Mouse (Mus musculus) hindbrain, postnatal 0 days (tissue): Measurements from ENCODE around the gene Olfr890. TPM values are rescaled to one million over a fixed set of nuclear protein-coding genes. Genes with fewer than 3 reads are reported as not detected.
"Not testable (repeated sequence)": the region's sequence is repeated elsewhere in the genome, so short reads cannot be mapped to it uniquely, and the experiment has no call there.

Experiments
- ATAC-seq: fragments of 200-750 bp; cut with Nextera tagmentation; 2 replicates; pipeline ENCODE4 v1.8.0; 2017; ENCODE audit warnings: mild to moderate bottlenecking, moderate TSS enrichment, moderate library complexity
- DNase-seq: peaks from one replicate; pipeline ENCODE4 v3.0.0-alpha.2; 2015; ENCODE audit warnings: low spot score
- H3K27ac ChIP-seq: fragments of 300-500 bp; sonication (generic); 2 replicates; pipeline ENCODE4 v1.5.1; 2014; ENCODE audit warnings: mild to moderate bottlenecking
- H3K27me3 ChIP-seq: fragments of 300-500 bp; sonication (generic); 2 replicates; pipeline ENCODE4 v1.6.1; 2014; ENCODE audit warnings: low read length, mixed read lengths; ENCODE audit not compliant: insufficient read depth
- H3K36me3 ChIP-seq: fragments of 300-500 bp; sonication (generic); 2 replicates; pipeline ENCODE4 v1.6.1; 2014; ENCODE audit warnings: low read length, mixed read lengths; ENCODE audit not compliant: insufficient read depth
- H3K4me1 ChIP-seq: fragments of 300-500 bp; sonication (generic); 2 replicates; pipeline ENCODE4 v1.6.1; 2014; ENCODE audit warnings: antibody characterized with exemption, low read length, mixed read lengths; ENCODE audit not compliant: insufficient read depth
- H3K4me2 ChIP-seq: fragments of 300-500 bp; sonication (generic); 2 replicates; pipeline ENCODE4 v1.6.1; 2014; ENCODE audit warnings: low read depth, mild to moderate bottlenecking, low read length, moderate library complexity, mixed read lengths
- H3K4me3 ChIP-seq: fragments of 300-500 bp; sonication (generic); 2 replicates; pipeline ENCODE4 v1.5.1; 2014; ENCODE audit warnings: low read length
- H3K9ac ChIP-seq: fragments of 300-500 bp; sonication (generic); replicated peaks from 2 replicates; pipeline ENCODE4 v1.6.1; 2014; ENCODE audit warnings: mild to moderate bottlenecking, low read length, moderate library complexity, mixed read lengths
- H3K9me3 ChIP-seq: fragments of 300-500 bp; sonication (generic); 2 replicates; pipeline ENCODE4 v1.6.1; 2016; ENCODE audit warnings: low read length, mixed read lengths
- CTCF ChIP-seq: IDR thresholded peaks from 2 replicates; pipeline ENCODE4 v1.5.1; 2016; ENCODE audit warnings: antibody characterized with exemption, control low read depth, low read depth
- WGBS: fragments of 180-500 bp; shearing (Covaris S2); extraction: QIAGEN DNeasy Blood & Tissue Kit; methylation state at CpG from one replicate; pipeline ENCODE4 v1.1.7; 2014; 5-methylcytosine and 5-hydroxymethylcytosine counted together
- polyA plus RNA-seq: library from polyadenylated mRNA; unstranded; fragments of >200 nt; fragmentation: Nextera tagmentation; extraction: Ambion mirVana; gene quantifications from 2 replicates; pipeline ENCODE4 v1.2.1, GENCODE M21; 2015
- total RNA-seq: library from RNA; depleted of rRNA; stranded (reverse); fragments of >200 nt; gene quantifications from 2 replicates; pipeline ENCODE4 v1.2.3, GENCODE M21; 2014; rRNA removed

The Olfr890 gene
- not detected in 2 replicates for total RNA-seq
- polyA plus RNA-seq: not detected in 2 replicates

DNA sequence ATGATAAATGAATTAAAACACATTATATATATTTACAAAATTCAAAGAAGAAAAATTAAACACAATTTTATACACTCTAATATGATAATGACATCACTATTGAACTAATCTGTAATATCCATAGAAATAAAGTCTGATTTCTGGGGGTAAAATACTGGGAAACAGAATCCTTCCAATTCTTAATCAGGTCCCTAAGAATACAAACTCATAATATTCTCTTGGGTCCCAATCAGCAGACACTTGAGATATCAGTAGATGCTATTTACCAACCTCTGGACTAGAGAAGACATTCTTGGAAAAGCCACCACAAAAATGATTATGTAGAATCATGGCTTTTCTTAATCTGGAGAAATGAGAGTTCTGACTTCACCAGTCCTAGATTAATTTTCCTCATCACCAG lies at the start of gene Olfr890:
Gene Olfr890, plus strand, starts transcription at position 301 of the 400 bp plus-strand sequence.
- Histone ChIP-seq H3K4me1 (no peaks in the 10 kb centered on the region), H3K4me3 (no peak within 1 kb of the TSS), H3K9me3 (no peaks in the 10 kb centered on the region), H3K9ac (no peak within 1 kb of the TSS), H3K27ac (no peak within 1 kb of the TSS), H3K36me3 (no peaks in the 10 kb centered on the region), H3K27me3 (no peaks in the 10 kb centered on the region), H3K4me2 (no peak within 1 kb of the TSS)
- DNase-seq: no peak
- TF ChIP-seq CTCF: no peak
- no peak for ATAC-seq

- Histone ChIP-seq H3K36me3 (no peaks in the 10 kb centered on the region), H3K4me3 (no peak within 1 kb of the TSS), H3K9ac (no peak within 1 kb of the TSS), H3K4me2 (no peak within 1 kb of the TSS), H3K27ac (no peak within 1 kb of the TSS), H3K27me3 (no peaks in the 10 kb centered on the region), H3K9me3 (no peaks in the 10 kb centered on the region), H3K4me1 (no peaks in the 10 kb centered on the region)
- no peak for TF ChIP-seq CTCF
- DNase-seq: no peak
- WGBS: 71% methylated on average over 1 of the region's 1 CpGs
- no peak for ATAC-seq
Observed at GRCm38 (mm10) chr9:38107828-38108227, 34.5 kb upstream of the Olfr890 start, which contains the start of gene Olfr888. Olfr888 (plus strand) TSS chr9:38108128.

- DNase-seq (no peak), ATAC-seq (no peak)
- no peaks in the 10 kb centered on the region for H3K27me3 ChIP-seq
- no peaks in the 10 kb centered on the region for H3K36me3 ChIP-seq
- no peak within 1 kb of the TSS for H3K4me3 ChIP-seq
- no peak for TF ChIP-seq CTCF
- H3K9me3 ChIP-seq: no peaks in the 10 kb centered on the region
- no peak within 1 kb of the TSS for H3K9ac ChIP-seq
- H3K4me1 ChIP-seq: no peaks in the 10 kb centered on the region
- no peak within 1 kb of the TSS for H3K4me2 ChIP-seq
- H3K27ac ChIP-seq: no peak within 1 kb of the TSS
Observed at GRCm38 (mm10) chr9:38114898-38115297, 27.4 kb upstream of the Olfr890 start, which contains the start of gene Olfr889. Olfr889 (plus strand) TSS chr9:38115198.

DNA sequence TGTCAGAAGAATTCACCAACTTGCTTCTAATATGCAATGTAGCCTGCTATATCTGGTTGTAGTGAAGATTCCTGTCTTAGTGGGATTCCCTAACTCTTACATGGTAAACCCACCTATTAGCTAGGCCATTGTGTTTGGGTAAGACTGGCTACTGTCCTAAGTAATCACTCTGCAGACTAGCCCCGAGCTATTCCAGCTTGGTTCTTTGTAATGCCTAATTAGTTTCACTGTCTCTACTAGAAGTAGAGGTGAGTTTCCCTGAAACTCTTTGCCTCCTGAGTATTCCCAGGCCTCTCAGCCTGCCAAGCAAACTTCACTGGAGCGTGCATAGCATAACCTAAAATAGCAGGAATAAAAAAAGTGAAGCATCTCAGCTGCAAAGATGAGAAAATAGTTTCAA lies 26.0 kb downstream of the Olfr890 start:
- 52% methylated on average over 2 of the region's 2 CpGs for WGBS
- not testable (repeated sequence) for H3K9ac ChIP-seq, H3K36me3 ChIP-seq, H3K27ac ChIP-seq, H3K4me3 ChIP-seq, DNase-seq, H3K9me3 ChIP-seq, H3K4me1 ChIP-seq, H3K4me2 ChIP-seq, ATAC-seq, H3K27me3 ChIP-seq

DNA sequence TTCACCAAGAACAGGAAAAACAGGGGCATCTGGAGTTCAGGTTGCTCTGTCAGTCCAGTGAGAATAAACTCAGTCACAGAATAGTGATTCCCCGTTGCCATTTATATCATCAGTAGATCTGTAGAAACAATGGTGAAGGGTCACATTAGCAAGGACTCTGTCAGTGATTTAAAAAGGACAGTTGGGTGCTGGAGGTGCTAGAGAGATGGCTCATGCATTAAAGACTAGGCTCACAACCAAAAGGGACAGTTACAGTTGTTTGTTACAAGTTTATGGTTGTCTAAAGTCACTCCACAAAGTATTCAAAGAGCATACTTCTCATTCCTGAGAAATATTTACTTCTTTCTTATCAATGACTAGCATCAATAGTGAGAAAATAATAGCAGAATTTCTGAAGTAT lies 38.4 kb downstream of the Olfr890 start, which contains the start of gene Olfr891:
Gene Olfr891, minus strand, starts transcription at position 101 of the 400 bp plus-strand sequence.
- DNase-seq: no peak

More for the DNA sequence above, 38.4 kb downstream of the Olfr890 start, which contains the start of gene Olfr891:
- TF ChIP-seq CTCF: no peak
- Histone ChIP-seq H3K4me1 (no peaks in the 10 kb centered on the region), H3K9me3 (no peaks in the 10 kb centered on the region), H3K27me3 (no peaks in the 10 kb centered on the region), H3K36me3 (no peaks in the 10 kb centered on the region), H3K27ac (no peak within 1 kb of the TSS), H3K4me3 (no peak within 1 kb of the TSS), H3K9ac (no peak within 1 kb of the TSS), H3K4me2 (no peak within 1 kb of the TSS)
- ATAC-seq: no peak
- 76% methylated on average over 1 of the region's 1 CpGs for WGBS

Other genes starting within 250 kb of the Olfr890 start
- gene Olfr145, start 245.8 kb upstream of the Olfr890 start, total RNA-seq: not detected in 2 replicates
- gene Olfr145, start 245.8 kb upstream of the Olfr890 start, polyA plus RNA-seq: not detected in 2 replicates
- not detected in 2 replicates for gene Olfr878, start 224.7 kb upstream of the Olfr890 start, total RNA-seq
- not detected in 2 replicates for gene Olfr878, start 224.7 kb upstream of the Olfr890 start, polyA plus RNA-seq
- gene Olfr881, start 150.7 kb upstream of the Olfr890 start, total RNA-seq: not detected in 2 replicates
- gene Olfr881, start 150.7 kb upstream of the Olfr890 start, polyA plus RNA-seq: not detected in 2 replicates
- not detected in 2 replicates for gene Olfr883, start 116.7 kb upstream of the Olfr890 start, total RNA-seq
- not detected in 2 replicates for gene Olfr883, start 116.7 kb upstream of the Olfr890 start, polyA plus RNA-seq
- gene Olfr884, start 96.0 kb upstream of the Olfr890 start, total RNA-seq: not detected in 2 replicates
- not detected in 2 replicates for gene Olfr884, start 96.0 kb upstream of the Olfr890 start, polyA plus RNA-seq
- not detected in 2 replicates for gene Olfr885, start 81.2 kb upstream of the Olfr890 start, total RNA-seq
- gene Olfr885, start 81.2 kb upstream of the Olfr890 start, polyA plus RNA-seq: not detected in 2 replicates
- gene Olfr887, start 58.4 kb upstream of the Olfr890 start, total RNA-seq: not detected in 2 replicates
- gene Olfr887, start 58.4 kb upstream of the Olfr890 start, polyA plus RNA-seq: not detected in 2 replicates
- not detected in 2 replicates for gene Olfr888, start 34.4 kb upstream of the Olfr890 start, total RNA-seq
- gene Olfr888, start 34.4 kb upstream of the Olfr890 start, polyA plus RNA-seq: not detected in 2 replicates
- gene Olfr889, start 27.3 kb upstream of the Olfr890 start, total RNA-seq: not detected in 2 replicates
- gene Olfr889, start 27.3 kb upstream of the Olfr890 start, polyA plus RNA-seq: 0.13 and 0.14 TPM in 2 replicates
- not detected in 2 replicates for gene Olfr891, start 38.3 kb downstream of the Olfr890 start, total RNA-seq
- not detected in 2 replicates for gene Olfr891, start 38.3 kb downstream of the Olfr890 start, polyA plus RNA-seq
- not detected in 2 replicates for gene Olfr893, start 65.8 kb downstream of the Olfr890 start, total RNA-seq
- gene Olfr893, start 65.8 kb downstream of the Olfr890 start, polyA plus RNA-seq: not detected in 2 replicates
- not detected in 2 replicates for gene Olfr894, start 75.5 kb downstream of the Olfr890 start, total RNA-seq
- not detected in 2 replicates for gene Olfr894, start 75.5 kb downstream of the Olfr890 start, polyA plus RNA-seq
- gene Olfr143, start 110.3 kb downstream of the Olfr890 start, total RNA-seq: not detected in 2 replicates
- gene Olfr143, start 110.3 kb downstream of the Olfr890 start, polyA plus RNA-seq: not detected in 2 replicates
- not detected in 2 replicates for gene Olfr895, start 125.3 kb downstream of the Olfr890 start, total RNA-seq
- not detected in 2 replicates for gene Olfr895, start 125.3 kb downstream of the Olfr890 start, polyA plus RNA-seq
- not detected in 2 replicates for gene Olfr896-ps1, start 148.6 kb downstream of the Olfr890 start, total RNA-seq
- gene Olfr896-ps1, start 148.6 kb downstream of the Olfr890 start, polyA plus RNA-seq: not detected in 2 replicates
- gene Olfr25, start 186.5 kb downstream of the Olfr890 start, total RNA-seq: not detected in 2 replicates
- gene Olfr25, start 186.5 kb downstream of the Olfr890 start, polyA plus RNA-seq: not detected in 2 replicates
- not detected in 2 replicates for gene Olfr898, start 205.9 kb downstream of the Olfr890 start, total RNA-seq
- gene Olfr898, start 205.9 kb downstream of the Olfr890 start, polyA plus RNA-seq: not detected in 2 replicates
- gene Olfr250, start 224.4 kb downstream of the Olfr890 start, total RNA-seq: not detected in 2 replicates
- gene Olfr250, start 224.4 kb downstream of the Olfr890 start, polyA plus RNA-seq: not detected in 2 replicates
- gene Olfr251, start 234.6 kb downstream of the Olfr890 start, total RNA-seq: not detected in 2 replicates
- not detected in 2 replicates for gene Olfr251, start 234.6 kb downstream of the Olfr890 start, polyA plus RNA-seq